Mouse (Mus musculus) embryonic facial prominence, embryonic 12.5 days (tissue): ENCODE data around the gene Gck. TPM values are rescaled to one million over a fixed set of nuclear protein-coding genes. Genes with fewer than 3 reads are reported as not detected.
A peak's percentile ranks its signal among the peaks of the same experiment; 100 is the strongest.
"Not testable (repeated sequence)": the region's sequence is repeated elsewhere in the genome, so short reads cannot be mapped to it uniquely, and the experiment has no call there.

Source experiments
- ATAC-seq: fragments of 200-750 bp; cut with Nextera tagmentation; 2 replicates; pipeline ENCODE4 v1.8.0; 2017; ENCODE audit not compliant: insufficient number of reproducible peaks, insufficient read depth, low FRiP score, low TSS enrichment
- H3K27ac ChIP-seq: fragments of 300-500 bp; sonication (generic); 2 replicates; pipeline ENCODE4 v1.5.1; 2016; ENCODE audit warnings: mild to moderate bottlenecking
- H3K27me3 ChIP-seq: fragments of 300-500 bp; sonication (generic); 2 replicates; pipeline ENCODE4 v1.6.1; 2016; ENCODE audit warnings: mild to moderate bottlenecking, moderate library complexity
- H3K36me3 ChIP-seq: fragments of 300-500 bp; sonication (generic); 2 replicates; pipeline ENCODE4 v1.6.1; 2016; ENCODE audit warnings: mild to moderate bottlenecking
- H3K4me1 ChIP-seq: fragments of 300-500 bp; sonication (generic); 2 replicates; pipeline ENCODE4 v1.6.1; 2016
- H3K4me2 ChIP-seq: fragments of 300-500 bp; sonication (generic); replicated peaks from 2 replicates; pipeline ENCODE4 v1.6.1; 2016; ENCODE audit warnings: mild to moderate bottlenecking, moderate library complexity
- H3K4me3 ChIP-seq: fragments of 300-500 bp; sonication (generic); 2 replicates; pipeline ENCODE4 v1.5.1; 2016; ENCODE audit warnings: mild to moderate bottlenecking
- H3K9ac ChIP-seq: fragments of 300-500 bp; sonication (generic); 2 replicates; pipeline ENCODE4 v1.6.1; 2016; ENCODE audit warnings: mild to moderate bottlenecking, moderate library complexity
- H3K9me3 ChIP-seq: fragments of 300-500 bp; sonication (generic); 2 replicates; pipeline ENCODE4 v1.6.1; 2016; ENCODE audit warnings: mild to moderate bottlenecking, moderate library complexity
- WGBS: fragments of 180-500 bp; shearing (Covaris S2); methylation state at CpG from one replicate; pipeline ENCODE4 v1.1.7; 2016; 5-methylcytosine and 5-hydroxymethylcytosine counted together
- polyA plus RNA-seq: library from polyadenylated mRNA; unstranded; fragments of >200 nt; fragmentation: Nextera tagmentation; extraction: Ambion mirVana; gene quantifications from 2 replicates; pipeline ENCODE4 v1.2.1, GENCODE M21; 2016

Gene Gck
- polyA plus RNA-seq, 1 experiment from 2014 or later: 3.5 TPM

GRCm38 (mm10) chr11:5954435-5954834 is 4.6 kb upstream of the Gck start:
- Histone ChIP-seq H3K9ac (no peak overlapping the region), H3K9me3 (no peaks in the 10 kb centered on the region), H3K4me3 (no peak overlapping the region), H3K27me3 (no peaks in the 10 kb centered on the region), H3K27ac (no peak overlapping the region), H3K4me1 (peaks cover 15% of the 10 kb centered on the region), H3K4me2 (no peak overlapping the region), H3K36me3 (peaks cover 4% of the 10 kb centered on the region; the same call in 1 of the 2 replicates)
- no peak for ATAC-seq
- WGBS: 80% methylated on average over 5 of the region's 5 CpGs

GRCm38 (mm10) chr11:5953130-5953765 is 3.4 kb upstream of the Gck start:
- Histone ChIP-seq H3K9ac (no peak overlapping the region), H3K4me3 (no peak overlapping the region), H3K4me2 (no peak overlapping the region), H3K27me3 (no peaks in the 10 kb centered on the region), H3K4me1 (peaks cover 23% of the 10 kb centered on the region), H3K36me3 (no peaks in the 10 kb centered on the region), H3K9me3 (no peaks in the 10 kb centered on the region), H3K27ac (no peak overlapping the region)
- no peak for ATAC-seq
- 34% methylated on average over 8 of the region's 8 CpGs for WGBS

GRCm38 (mm10) chr11:5952501-5952900 is 2.6 kb upstream of the Gck start:
- H3K4me1 ChIP-seq: peaks cover 23% of the 10 kb centered on the region
- no peaks in the 10 kb centered on the region for H3K9me3 ChIP-seq
- no peak overlapping the region for H3K4me3 ChIP-seq
- no peak for ATAC-seq
- H3K4me2 ChIP-seq: no peak overlapping the region
- no peak overlapping the region for H3K9ac ChIP-seq
- no peaks in the 10 kb centered on the region for H3K36me3 ChIP-seq
- 85% methylated on average over 5 of the region's 5 CpGs for WGBS
- H3K27me3 ChIP-seq: no peaks in the 10 kb centered on the region
- H3K27ac ChIP-seq: no peak overlapping the region

GRCm38 (mm10) chr11:5948546-5949250 is 1.2 kb downstream of the Gck start:
- 0 out of 2 replicates have a peak, but pooled peaks have one; percentile 42 for ATAC-seq
- H3K4me2 ChIP-seq: no peak overlapping the region
- no peaks in the 10 kb centered on the region for H3K36me3 ChIP-seq
- 37% methylated on average over 10 of the region's 10 CpGs for WGBS
- H3K9ac ChIP-seq: no peak overlapping the region
- H3K9me3 ChIP-seq: no peaks in the 10 kb centered on the region
- peaks cover 8% of the 10 kb centered on the region; the same call in 1 of the 2 replicates for H3K4me1 ChIP-seq
- no peaks in the 10 kb centered on the region for H3K27me3 ChIP-seq
- H3K27ac ChIP-seq: peak overlapping the region; percentile 46
- no peak overlapping the region for H3K4me3 ChIP-seq

GRCm38 (mm10) chr11:5947796-5948195 is 2.1 kb downstream of the Gck start:
- H3K9ac ChIP-seq: no peak overlapping the region
- no peak overlapping the region for H3K27ac ChIP-seq
- no peak overlapping the region for H3K4me2 ChIP-seq
- no peak for ATAC-seq
- H3K36me3 ChIP-seq: no peaks in the 10 kb centered on the region
- peaks cover 8% of the 10 kb centered on the region; the same call in 1 of the 2 replicates for H3K4me1 ChIP-seq
- 55% methylated on average over 4 of the region's 4 CpGs for WGBS
- H3K4me3 ChIP-seq: no peak overlapping the region
- H3K9me3 ChIP-seq: no peaks in the 10 kb centered on the region
- no peaks in the 10 kb centered on the region for H3K27me3 ChIP-seq

GRCm38 (mm10) chr11:5945096-5945495 is 4.8 kb downstream of the Gck start:
- H3K27ac ChIP-seq: no peak overlapping the region
- H3K36me3 ChIP-seq: no peaks in the 10 kb centered on the region
- ATAC-seq: no peak
- no peak overlapping the region for H3K4me3 ChIP-seq
- H3K9ac ChIP-seq: no peak overlapping the region
- no peaks in the 10 kb centered on the region for H3K27me3 ChIP-seq
- H3K4me2 ChIP-seq: no peak overlapping the region
- 84% methylated on average over 2 of the region's 2 CpGs for WGBS
- no peaks in the 10 kb centered on the region for H3K9me3 ChIP-seq
- peaks cover 8% of the 10 kb centered on the region; the same call in 1 of the 2 replicates for H3K4me1 ChIP-seq

- no peak for ATAC-seq
- no peaks in the 10 kb centered on the region for H3K27me3 ChIP-seq
- no peaks in the 10 kb centered on the region for H3K36me3 ChIP-seq
- H3K4me3 ChIP-seq: no peak overlapping the region
- no peak overlapping the region for H3K4me2 ChIP-seq
- no peak overlapping the region for H3K9ac ChIP-seq
- 56% methylated on average over 6 of the region's 6 CpGs for WGBS
- H3K4me1 ChIP-seq: no peaks in the 10 kb centered on the region
- H3K9me3 ChIP-seq: no peaks in the 10 kb centered on the region
- H3K27ac ChIP-seq: no peak overlapping the region
Observed at GRCm38 (mm10) chr11:5942966-5943365, 6.9 kb downstream of the Gck start.

- H3K27ac ChIP-seq, H3K27me3 ChIP-seq, H3K4me3 ChIP-seq, H3K36me3 ChIP-seq, H3K4me2 ChIP-seq, ATAC-seq, H3K9me3 ChIP-seq, H3K9ac ChIP-seq, H3K4me1 ChIP-seq: not testable (repeated sequence)
- whole genome bisulfite sequencing: 91% methylated on average over 11 of the region's 11 CpGs
Observed at GRCm38 (mm10) chr11:5934531-5934930, 15.3 kb downstream of the Gck start.

GRCm38 (mm10) chr11:5931947-5932346 is 17.9 kb downstream of the Gck start:
- H3K36me3 ChIP-seq, H3K4me2 ChIP-seq, H3K9me3 ChIP-seq, H3K27ac ChIP-seq, H3K4me1 ChIP-seq, H3K4me3 ChIP-seq, H3K27me3 ChIP-seq, H3K9ac ChIP-seq, ATAC-seq: not testable (repeated sequence)
- WGBS: 78% methylated on average over 6 of the region's 6 CpGs

- no peaks in the 10 kb centered on the region for H3K27me3 ChIP-seq
- H3K27ac ChIP-seq: no peak overlapping the region
- H3K4me2 ChIP-seq: no peak overlapping the region
- WGBS: 41% methylated on average over 1 of the region's 1 CpGs
- peaks cover 6% of the 10 kb centered on the region; the same call in 1 of the 2 replicates for H3K9me3 ChIP-seq
- no peak overlapping the region for H3K4me3 ChIP-seq
- no peak overlapping the region for H3K9ac ChIP-seq
- no peaks in the 10 kb centered on the region for H3K4me1 ChIP-seq
- H3K36me3 ChIP-seq: no peaks in the 10 kb centered on the region
- no peak for ATAC-seq
Observed at GRCm38 (mm10) chr11:5930578-5930977, 19.3 kb downstream of the Gck start.

GRCm38 (mm10) chr11:5926696-5927220 is 23.1 kb downstream of the Gck start:
- WGBS: 89% methylated on average over 3 of the region's 3 CpGs
- H3K4me3 ChIP-seq: no peak overlapping the region

GRCm38 (mm10) chr11:5924699-5925098 is 25.2 kb downstream of the Gck start:
- H3K9me3 ChIP-seq: no peaks in the 10 kb centered on the region
- 50% methylated on average over 8 of the region's 8 CpGs for WGBS
- no peaks in the 10 kb centered on the region for H3K36me3 ChIP-seq
- no peak overlapping the region for H3K27ac ChIP-seq
- H3K4me2 ChIP-seq: no peak overlapping the region
- H3K27me3 ChIP-seq: no peaks in the 10 kb centered on the region
- no peak for ATAC-seq
- H3K4me1 ChIP-seq: no peaks in the 10 kb centered on the region
- no peak overlapping the region for H3K9ac ChIP-seq
- no peak overlapping the region for H3K4me3 ChIP-seq

More at GRCm38 (mm10) chr11:5926696-5927220, 23.1 kb downstream of the Gck start:
- no peaks in the 10 kb centered on the region for H3K27me3 ChIP-seq
- ATAC-seq: no peak
- no peak overlapping the region for H3K27ac ChIP-seq
- no peaks in the 10 kb centered on the region for H3K9me3 ChIP-seq
- no peak overlapping the region for H3K9ac ChIP-seq
- H3K4me2 ChIP-seq: no peak overlapping the region
- no peaks in the 10 kb centered on the region for H3K4me1 ChIP-seq
- H3K36me3 ChIP-seq: no peaks in the 10 kb centered on the region
